Mouse (Mus musculus) small intestine, adult 2 months (tissue): ENCODE results near the gene Sept9. TPM values are rescaled to one million over a fixed set of nuclear protein-coding genes. Genes with fewer than 3 reads are reported as not detected.
"Not testable (repeated sequence)": the region's sequence is repeated elsewhere in the genome, so short reads cannot be mapped to it uniquely, and the experiment has no call there.

Experiments used
- H3K27ac ChIP-seq: fragments of 200-500 bp; 2 replicates; pipeline ENCODE4 v1.5.1; 2012; ENCODE audit warnings: low read depth, low read length, control low read depth, inconsistent platforms; ENCODE audit not compliant: insufficient read depth
- H3K27me3 ChIP-seq: fragments of 200-500 bp; 2 replicates; pipeline ENCODE4 v1.6.1; 2012; ENCODE audit warnings: mild to moderate bottlenecking, moderate library complexity, low read length, inconsistent platforms; ENCODE audit not compliant: control insufficient read depth, insufficient read depth
- H3K36me3 ChIP-seq: fragments of 200-500 bp; 2 replicates; pipeline ENCODE4 v1.6.1; 2012; ENCODE audit warnings: mild to moderate bottlenecking, low read length, control low read depth, inconsistent platforms; ENCODE audit not compliant: control insufficient read depth, insufficient read depth
- H3K4me1 ChIP-seq: fragments of 200-500 bp; 2 replicates; pipeline ENCODE4 v1.6.1; 2012; ENCODE audit warnings: low read length, inconsistent platforms, mixed read lengths; ENCODE audit not compliant: control insufficient read depth, insufficient read depth, insufficient read length
- H3K4me3 ChIP-seq: fragments of 200-500 bp; 2 replicates; pipeline ENCODE4 v1.5.1; 2012; ENCODE audit warnings: low read depth, mild to moderate bottlenecking, control low read depth, inconsistent platforms, low read length, moderate library complexity
- CTCF ChIP-seq: fragments of 200-500 bp; IDR thresholded peaks from 2 replicates; pipeline ENCODE4 v1.5.1; 2012; ENCODE audit warnings: low read depth, mild to moderate bottlenecking, control low read depth, inconsistent platforms, low read length, moderate library complexity, mixed read lengths; ENCODE audit not compliant: insufficient replicate concordance, insufficient read length; ENCODE audit errors: extremely low read depth
- POLR2A ChIP-seq: fragments of 200-500 bp; IDR thresholded peaks from 2 replicates; pipeline ENCODE4 v1.6.1; 2012; ENCODE audit warnings: low read depth, mild to moderate bottlenecking, control low read depth, inconsistent platforms, low read length, moderate library complexity
- WGBS: fragments of 180-500 bp; shearing (Covaris S2); methylation state at CpG from one replicate; pipeline ENCODE4 v1.1.7; 2018; 5-methylcytosine and 5-hydroxymethylcytosine counted together
- polyA plus RNA-seq: library from polyadenylated mRNA; depleted of rRNA; stranded (reverse); fragments of >200 nt; gene quantifications from 2 replicates; pipeline ENCODE4 v1.2.3, GENCODE M21; 2012

Gene Sept9
- polyA plus RNA-seq, 1 experiment: 31.0 TPM

DNA sequence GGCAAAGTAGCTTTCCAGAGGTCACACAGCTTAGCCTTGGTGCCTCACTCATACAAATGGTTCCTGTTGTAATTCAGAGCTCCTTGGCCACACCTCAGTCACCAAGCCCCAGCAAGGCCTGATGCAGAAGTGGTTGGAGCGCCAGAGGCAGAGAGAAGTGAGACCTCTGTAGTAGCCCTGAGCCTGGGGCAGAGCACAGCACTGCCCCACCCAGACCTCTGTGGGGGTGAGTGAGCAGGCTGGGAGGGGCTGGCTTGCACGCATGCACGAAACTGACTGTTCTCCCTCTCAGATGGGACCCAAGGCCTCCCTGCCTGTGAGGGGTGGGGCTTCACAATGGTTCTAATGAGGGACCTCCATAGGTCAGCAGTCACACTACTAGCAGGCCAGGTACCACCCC lies 121.0 kb downstream of the Sept9 start:
- Histone ChIP-seq H3K4me1 (peaks cover 66% of the 10 kb centered on the region), H3K27me3 (no peaks in the 10 kb centered on the region), H3K36me3 (no peaks in the 10 kb centered on the region), H3K4me3 (no peak overlapping the region), H3K27ac (peak overlapping the region; percentile 96)
- 70% methylated on average over 3 of the region's 3 CpGs for WGBS
- TF ChIP-seq POLR2A: no peak
- TF ChIP-seq CTCF: no peak

DNA sequence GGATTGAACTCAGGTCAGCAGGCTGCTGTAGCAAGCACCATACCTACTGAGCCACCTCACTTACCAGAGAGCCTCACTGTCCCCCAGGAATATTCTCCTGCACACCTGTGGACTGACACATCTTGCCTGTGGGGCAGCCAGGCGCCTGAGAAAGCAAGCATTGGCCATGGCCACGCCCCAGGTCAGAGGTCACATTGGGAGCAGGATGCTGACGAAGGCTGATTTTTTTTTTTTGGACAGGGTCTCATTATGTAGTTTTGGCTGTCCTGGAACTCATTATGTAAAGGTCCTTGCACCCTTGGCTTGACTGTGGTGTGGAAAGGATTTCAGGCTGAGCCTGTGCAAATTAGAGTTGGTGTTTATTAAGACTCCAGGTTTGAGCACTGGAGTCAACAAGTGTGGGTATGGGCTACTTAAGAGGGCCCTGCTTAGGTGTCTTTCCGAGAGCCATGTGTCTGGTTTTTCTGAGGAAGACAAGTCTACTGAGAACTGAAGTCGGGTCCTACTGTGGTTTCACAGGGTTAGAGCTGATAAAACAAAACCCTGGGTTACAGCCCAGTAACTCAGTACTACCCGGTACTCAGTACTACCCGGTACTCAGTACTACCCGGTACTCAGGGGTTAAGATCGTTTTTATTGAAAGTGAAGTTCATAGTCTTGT lies 122.0 kb downstream of the Sept9 start:
- peaks cover 72% of the 10 kb centered on the region for H3K4me1 ChIP-seq
- no peak overlapping the region for H3K4me3 ChIP-seq
- 59% methylated on average over 9 of the region's 9 CpGs for WGBS
- no peak for TF ChIP-seq POLR2A
- TF ChIP-seq CTCF: no peak
- H3K27ac ChIP-seq: no peak overlapping the region; the same call in 1 of the 2 replicates
- H3K27me3 ChIP-seq: no peaks in the 10 kb centered on the region
- H3K36me3 ChIP-seq: no peaks in the 10 kb centered on the region

GRCm38 (mm10) chr11:117322311-117322710 lies 122.8 kb downstream of the Sept9 start:
- no peaks in the 10 kb centered on the region for H3K27me3 ChIP-seq
- TF ChIP-seq POLR2A (no peak), CTCF (no peak)
- H3K4me1 ChIP-seq: peaks cover 74% of the 10 kb centered on the region
- H3K4me3 ChIP-seq: no peak overlapping the region
- WGBS: 68% methylated on average over 3 of the region's 3 CpGs
- H3K36me3 ChIP-seq: no peaks in the 10 kb centered on the region
- peak overlapping the region; percentile 35 for H3K27ac ChIP-seq

GRCm38 (mm10) chr11:117322730-117323579 lies 123.5 kb downstream of the Sept9 start:
- TF ChIP-seq POLR2A (no peak), CTCF (no peak)
- no peaks in the 10 kb centered on the region for H3K27me3 ChIP-seq
- no peak overlapping the region for H3K4me3 ChIP-seq
- no peaks in the 10 kb centered on the region for H3K36me3 ChIP-seq
- 82% methylated on average over 15 of the region's 15 CpGs for WGBS
- H3K4me1 ChIP-seq: peaks cover 73% of the 10 kb centered on the region
- H3K27ac ChIP-seq: peak overlapping the region; percentile 35

DNA sequence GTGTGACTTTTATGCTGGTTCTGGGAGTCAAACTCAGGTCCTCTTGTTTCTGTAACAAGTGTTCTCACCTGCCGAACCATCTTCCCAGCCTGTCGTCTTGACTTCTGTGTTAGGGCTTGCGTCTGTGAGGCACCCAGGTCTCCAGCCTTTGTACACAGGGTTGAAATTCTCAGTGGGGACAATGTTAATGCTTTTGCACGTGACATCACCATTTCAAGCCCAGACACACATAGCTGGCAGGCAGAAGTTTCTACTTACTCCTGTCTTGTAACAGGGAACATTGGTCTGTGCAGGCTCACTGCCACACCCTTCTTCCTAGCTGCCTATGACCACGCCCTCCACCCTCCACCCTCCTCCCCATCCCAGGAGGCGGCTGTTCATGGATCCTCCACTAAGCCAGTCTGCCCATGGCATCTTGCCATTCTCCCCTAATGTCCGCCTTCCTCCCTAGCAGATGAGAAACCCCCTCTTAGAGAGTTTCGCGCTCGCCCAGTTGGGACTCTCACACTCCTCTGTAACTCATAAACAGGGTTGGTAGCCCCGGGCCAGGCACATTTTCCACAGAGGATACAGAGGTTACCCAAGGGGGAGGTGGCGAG lies 124.6 kb downstream of the Sept9 start:
- peak overlapping the region; percentile 78; the same call in 1 of the 2 replicates for H3K27ac ChIP-seq
- TF ChIP-seq CTCF (no peak), POLR2A (no peak)
- H3K27me3 ChIP-seq: no peaks in the 10 kb centered on the region
- H3K4me3 ChIP-seq: no peak overlapping the region
- 58% methylated on average over 12 of the region's 12 CpGs for WGBS
- no peaks in the 10 kb centered on the region for H3K36me3 ChIP-seq
- H3K4me1 ChIP-seq: peaks cover 63% of the 10 kb centered on the region

GRCm38 (mm10) chr11:117324718-117325117 lies 125.3 kb downstream of the Sept9 start:
- peaks cover 60% of the 10 kb centered on the region for H3K4me1 ChIP-seq
- H3K27ac ChIP-seq: peak overlapping the region; percentile 78
- 85% methylated on average over 5 of the region's 5 CpGs for WGBS
- H3K4me3 ChIP-seq, H3K36me3 ChIP-seq, H3K27me3 ChIP-seq: not testable (repeated sequence)

DNA sequence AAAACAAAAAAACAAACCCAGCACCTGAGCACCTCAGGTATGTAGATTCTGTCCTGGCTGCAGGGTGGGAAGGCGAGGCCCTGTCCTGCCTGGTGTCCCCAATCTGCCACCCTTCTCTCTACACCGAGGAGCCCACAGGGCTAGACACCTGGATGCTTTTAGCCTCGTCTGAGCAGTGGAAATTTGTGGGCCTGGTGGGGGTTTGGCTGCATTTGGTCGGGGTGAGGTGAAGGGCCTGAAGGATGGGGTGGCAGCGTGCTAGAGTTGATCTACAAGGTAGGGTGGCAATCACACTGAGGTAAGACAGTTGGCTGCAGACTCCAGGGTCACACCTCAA lies 125.6 kb downstream of the Sept9 start:
- no peaks in the 10 kb centered on the region for H3K27me3 ChIP-seq
- TF ChIP-seq CTCF (no peak), POLR2A (no peak)
- peak overlapping the region; percentile 78 for H3K27ac ChIP-seq
- 72% methylated on average over 5 of the region's 5 CpGs for WGBS
- H3K4me1 ChIP-seq: peaks cover 58% of the 10 kb centered on the region
- H3K36me3 ChIP-seq: no peaks in the 10 kb centered on the region
- no peak overlapping the region for H3K4me3 ChIP-seq
